8 mouse cellular contexts compared by ENCODE assay signal in the genomic region with DNA sequence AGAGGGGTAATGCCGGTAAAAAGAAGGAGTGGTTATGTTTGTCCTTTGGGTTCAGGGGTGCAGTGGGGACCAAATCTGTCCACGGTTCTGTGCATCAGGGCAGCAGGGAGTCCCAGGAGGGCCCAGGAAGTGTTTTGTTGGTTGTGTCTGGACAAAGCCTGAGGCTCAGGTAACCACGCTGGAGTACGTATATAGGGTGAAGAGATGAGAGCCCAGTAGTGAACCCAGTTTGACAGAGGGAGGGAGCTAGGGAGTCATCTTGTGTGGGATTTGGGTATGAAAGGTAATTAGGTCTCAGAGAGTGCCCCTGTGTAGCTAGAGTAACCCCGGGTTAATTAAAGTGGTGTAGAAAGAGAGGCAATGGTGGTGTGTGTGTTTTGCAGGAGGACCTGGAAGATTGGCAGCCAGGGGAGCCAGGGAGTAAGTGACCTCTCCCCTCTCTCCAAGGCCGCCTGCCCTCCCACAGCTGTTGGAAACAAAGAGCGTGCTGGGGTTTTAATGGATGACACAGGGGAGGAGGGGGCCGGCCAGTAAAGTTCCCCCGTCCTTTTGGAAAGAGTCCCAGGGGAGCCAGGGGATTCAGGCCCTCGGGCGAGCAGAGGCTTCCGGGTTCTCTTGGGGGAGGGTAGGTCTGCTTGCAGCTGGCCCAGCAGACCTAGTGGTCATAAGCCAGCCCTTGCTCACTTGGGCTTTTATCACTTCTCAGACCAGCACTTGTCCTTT. TPM values are rescaled to one million over a fixed set of nuclear protein-coding genes. Genes with fewer than 3 reads are reported as not detected.
A peak's percentile ranks its signal among the peaks of the same experiment; 100 is the strongest.
DNase-seq lines count a peak whose midpoint lies in the region; ATAC-seq and TF ChIP-seq lines count a peak whose summit lies in the region.

No protein-coding gene starts in this region.

- H3K27me3 ChIP-seq in forebrain, embryonic 15.5 days = no peaks in the 10 kb centered on the region
- H3K27me3 ChIP-seq in kidney, postnatal 0 days (ENCODE audit: insufficient read depth, low read length) = no peaks in the 10 kb centered on the region
- no peaks in the 10 kb centered on the region for H3K27me3 ChIP-seq in small intestine, adult 2 months (ENCODE audit: control insufficient read depth, insufficient read depth, low read length)

- H3K4me3 ChIP-seq in forebrain, embryonic 15.5 days = peak overlapping the region; percentile 88
- peak overlapping the region; percentile 89 for H3K4me3 ChIP-seq in kidney, postnatal 0 days (replicated peaks; ENCODE audit: low read depth, low read length)
- H3K4me3 ChIP-seq in small intestine, adult 2 months (ENCODE audit: low read depth, low read length) = peak overlapping the region; percentile 74

- peak overlapping the region; percentile 93 for H3K9ac ChIP-seq in forebrain, embryonic 15.5 days (replicated peaks)
- peak overlapping the region; percentile 87 for H3K9ac ChIP-seq in kidney, postnatal 0 days (ENCODE audit: low read depth, low read length)

- peak; percentile 14 for ATAC-seq in forebrain, embryonic 15.5 days (replicated peaks)
- peak; percentile 51 for ATAC-seq in kidney, postnatal 0 days (replicated peaks; ENCODE audit: low FRiP score, low read depth)

- TF ChIP-seq CTCF in kidney, postnatal 0 days (IDR thresholded peaks at IDR 0.05; ENCODE audit: low read depth) = no peak; the same call in 1 of the 2 replicates
- no peak for TF ChIP-seq CTCF in small intestine, adult 2 months (IDR thresholded peaks at IDR 0.05; ENCODE audit: extremely low read depth, insufficient read length, insufficient replicate concordance, low read depth, low read length)

- intact Hi-C loops in heart, postnatal 25 days (cut with DNase I) = loop anchor here (5.0 kb wide), 2 partner anchors 81 to 96 kb away; no protein-coding TSS in a partner anchor

- H3K4me2 ChIP-seq in forebrain, embryonic 15.5 days (replicated peaks) = peak overlapping the region; percentile 69
- peak overlapping the region; percentile 83 for H3K4me2 ChIP-seq in kidney, postnatal 0 days (ENCODE audit: low read length)

- TF ChIP-seq POLR2A in small intestine, adult 2 months (IDR thresholded peaks at IDR 0.05; ENCODE audit: low read depth, low read length) = no peak

- peaks cover 33% of the 10 kb centered on the region for H3K4me1 ChIP-seq in forebrain, embryonic 15.5 days
- H3K4me1 ChIP-seq in kidney, postnatal 0 days (replicated peaks; ENCODE audit: insufficient read depth, low read length) = no peaks in the 10 kb centered on the region
- H3K4me1 ChIP-seq in small intestine, adult 2 months (ENCODE audit: control insufficient read depth, insufficient read depth, insufficient read length, low read length) = peaks cover 2% of the 10 kb centered on the region; the same call in 1 of the 2 replicates

- H3K9me3 ChIP-seq in forebrain, embryonic 15.5 days = no peaks in the 10 kb centered on the region
- H3K9me3 ChIP-seq in kidney, postnatal 0 days (replicated peaks; ENCODE audit: low read length) = no peaks in the 10 kb centered on the region

- peak overlapping the region; percentile 98 for H3K27ac ChIP-seq in forebrain, embryonic 15.5 days (replicated peaks)
- peak overlapping the region; percentile 85 for H3K27ac ChIP-seq in kidney, postnatal 0 days
- H3K27ac ChIP-seq in small intestine, adult 2 months (ENCODE audit: insufficient read depth, low read depth, low read length) = no peak overlapping the region

- no peaks in the 10 kb centered on the region for H3K36me3 ChIP-seq in forebrain, embryonic 15.5 days
- H3K36me3 ChIP-seq in kidney, postnatal 0 days (ENCODE audit: insufficient read depth, low read length) = no peaks in the 10 kb centered on the region
- H3K36me3 ChIP-seq in small intestine, adult 2 months (ENCODE audit: control insufficient read depth, insufficient read depth, low read length) = no peaks in the 10 kb centered on the region

- DNase-seq in heart, adult 11 months = peak; percentile 91
- no peak for DNase-seq in heart, postnatal 25 days (ENCODE audit: low spot score)
- DNase-seq in ZHBTc4 (ENCODE audit: low read depth, low spot score) = peak; percentile 63
- peak; percentile 76 for DNase-seq in kidney, postnatal 0 days (ENCODE audit: low spot score)
- DNase-seq in lung, postnatal 4 days = peak; percentile 37 to 53
- DNase-seq in spleen, postnatal 14 days (ENCODE audit: low spot score in 2 of 2) = no peak

- under 1% methylated on average over 12 of the region's 12 CpGs for WGBS in forebrain, embryonic 15.5 days
- 4% methylated on average over 11 of the region's 12 CpGs for WGBS in kidney, postnatal 0 days
- WGBS in small intestine, adult 2 months = 23% methylated on average over 12 of the region's 12 CpGs

RNA-seq across cellular contexts. Expression of a gene that starts 1.3 kb away (rescaled TPM):
- 10 to 100 TPM; 11.6 to 12.0 TPM for total RNA-seq in heart, postnatal 25 days (2021)
- 228 and 241 TPM in 2 replicates for polyA plus RNA-seq in forebrain, embryonic 15.5 days (2015; fragmentation: Nextera tagmentation; extraction: Ambion mirVana)
- polyA plus RNA-seq in kidney, postnatal 0 days (2015; fragmentation: Nextera tagmentation; extraction: Ambion mirVana) = 33.9 and 37.7 TPM in 2 replicates
- 1.8 and 1.9 TPM in 2 replicates for polyA plus RNA-seq in small intestine, adult 2 months (2012; rRNA removed)

RNA-seq across cellular contexts. Expression of a gene that starts 46.5 kb away (rescaled TPM):
- total RNA-seq in heart, postnatal 25 days (2021) = 10 to 100 TPM; 21.4 to 21.5 TPM
- 43.9 and 45.2 TPM in 2 replicates for polyA plus RNA-seq in forebrain, embryonic 15.5 days (2015; fragmentation: Nextera tagmentation; extraction: Ambion mirVana)
- 28.8 and 30.7 TPM in 2 replicates for polyA plus RNA-seq in kidney, postnatal 0 days (2015; fragmentation: Nextera tagmentation; extraction: Ambion mirVana)
- polyA plus RNA-seq in small intestine, adult 2 months (2012; rRNA removed) = 0.57 and 0.58 TPM in 2 replicates

Comparison
In these comparisons a context has a peak if more than half of its experiments do, and no peak if none do; other contexts are left out.
1. DNase-seq: peak in heart, adult 11 months (single experiment), ZHBTc4 (single experiment), kidney, postnatal 0 days (single experiment) and lung, postnatal 4 days (2 of 2); none in heart, postnatal 25 days (single experiment) and spleen, postnatal 14 days (0 of 2).
2. RNA of a gene that starts 1.3 kb away (polyA plus RNA-seq): 228 to 241 TPM in forebrain, embryonic 15.5 days and 33.9 to 37.7 TPM in kidney, postnatal 0 days; 1.8 to 1.9 TPM in small intestine, adult 2 months; every median in the first group is over 10 times any median in the second.
3. RNA of a gene that starts 46.5 kb away (polyA plus RNA-seq): 43.9 to 45.2 TPM in forebrain, embryonic 15.5 days and 28.8 to 30.7 TPM in kidney, postnatal 0 days; 0.57 to 0.58 TPM in small intestine, adult 2 months; every median in the first group is over 10 times any median in the second.
4. Peak in every context shown above with its lines, with median percentiles within 50 percentile points of each other: H3K4me3 ChIP-seq.